Mouse (Mus musculus) splenic B cell, adult 2 months (primary cell): ENCODE measurements around the gene Dnal1.

ENCODE experiments used
- DNase-seq: peaks from one replicate; pipeline ENCODE4 v3.0.0-alpha.2; 2011; ENCODE audit warnings: low read depth, low spot score
- H3K27me3 ChIP-seq: 2 replicates; pipeline ENCODE4 v1.6.1; 2012; ENCODE audit warnings: mild to moderate bottlenecking, low read length, moderate library complexity, mixed read lengths; ENCODE audit not compliant: control insufficient read depth, poor library complexity, insufficient read depth, severe bottlenecking
- H3K36me3 ChIP-seq: 2 replicates; pipeline ENCODE4 v1.6.1; 2012; ENCODE audit warnings: mild to moderate bottlenecking, low read length, moderate library complexity, mixed read lengths; ENCODE audit not compliant: control insufficient read depth, poor library complexity, insufficient read depth, severe bottlenecking

Dnal1 gene

DNA sequence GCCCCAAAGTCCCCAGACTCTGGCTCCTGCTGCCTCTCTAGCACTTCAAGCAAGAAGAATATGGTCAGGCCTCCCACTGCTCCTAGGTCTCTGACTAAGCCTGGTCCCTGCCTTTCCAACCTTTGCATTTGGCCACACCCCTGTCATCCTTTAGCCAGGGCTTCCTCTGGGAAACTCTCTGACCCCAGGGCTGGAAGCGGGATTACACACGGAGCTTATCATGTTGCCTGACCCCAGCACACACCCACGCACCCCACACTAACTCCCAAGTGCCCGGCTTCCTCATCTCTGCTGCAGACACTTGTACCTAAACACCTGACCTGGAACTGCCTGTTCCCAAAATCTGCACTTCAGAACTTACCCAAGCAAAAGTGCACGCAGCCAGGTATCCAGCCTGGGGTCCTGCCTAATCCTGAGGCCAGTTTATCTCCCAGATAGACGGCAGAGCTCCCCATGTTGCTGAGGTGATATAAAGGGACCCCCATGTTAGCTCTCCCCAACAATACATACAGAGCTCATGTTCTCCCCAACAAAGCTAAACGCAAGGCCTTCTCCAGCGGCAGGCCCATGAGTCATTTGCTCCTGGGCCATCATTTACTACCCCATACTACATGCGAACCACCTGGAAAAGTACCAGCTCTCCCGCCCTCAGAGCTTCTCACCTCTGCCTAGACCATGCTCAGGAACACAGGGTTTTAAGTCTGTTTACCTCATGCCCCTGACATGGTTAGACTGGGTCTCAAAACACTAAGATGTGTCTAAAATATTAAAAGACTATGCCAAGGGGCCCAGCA is 64.7 kb downstream of the Dnal1 start:
- Histone ChIP-seq H3K27me3 (no peaks in the 10 kb centered on the region), H3K36me3 (peaks cover 2% of the 10 kb centered on the region; the same call in 1 of the 2 replicates)
- DNase-seq, result no peak

DNA sequence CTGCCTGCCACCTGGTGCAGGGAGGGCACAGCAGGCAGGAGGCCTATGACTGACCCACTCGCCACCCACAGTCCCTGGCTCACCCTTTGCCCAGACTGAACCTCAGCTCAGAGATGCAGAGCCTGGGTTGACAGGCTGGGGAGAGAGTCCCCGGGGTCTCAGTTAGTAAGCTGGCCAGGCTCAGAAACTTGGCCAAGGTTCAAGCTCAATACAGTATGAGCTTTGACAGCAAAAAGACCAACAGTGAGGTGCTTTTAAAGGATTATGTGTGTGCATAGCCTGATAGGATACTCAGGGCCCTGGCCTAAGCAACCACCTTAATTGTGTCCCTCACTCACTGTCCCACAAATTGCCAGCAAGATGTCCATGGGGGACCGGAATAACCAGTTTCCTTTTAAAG is 65.9 kb downstream of the Dnal1 start:
- Histone ChIP-seq H3K27me3 (no peaks in the 10 kb centered on the region), H3K36me3 (peaks cover 2% of the 10 kb centered on the region; the same call in 1 of the 2 replicates)
- no peak for DNase-seq

DNA sequence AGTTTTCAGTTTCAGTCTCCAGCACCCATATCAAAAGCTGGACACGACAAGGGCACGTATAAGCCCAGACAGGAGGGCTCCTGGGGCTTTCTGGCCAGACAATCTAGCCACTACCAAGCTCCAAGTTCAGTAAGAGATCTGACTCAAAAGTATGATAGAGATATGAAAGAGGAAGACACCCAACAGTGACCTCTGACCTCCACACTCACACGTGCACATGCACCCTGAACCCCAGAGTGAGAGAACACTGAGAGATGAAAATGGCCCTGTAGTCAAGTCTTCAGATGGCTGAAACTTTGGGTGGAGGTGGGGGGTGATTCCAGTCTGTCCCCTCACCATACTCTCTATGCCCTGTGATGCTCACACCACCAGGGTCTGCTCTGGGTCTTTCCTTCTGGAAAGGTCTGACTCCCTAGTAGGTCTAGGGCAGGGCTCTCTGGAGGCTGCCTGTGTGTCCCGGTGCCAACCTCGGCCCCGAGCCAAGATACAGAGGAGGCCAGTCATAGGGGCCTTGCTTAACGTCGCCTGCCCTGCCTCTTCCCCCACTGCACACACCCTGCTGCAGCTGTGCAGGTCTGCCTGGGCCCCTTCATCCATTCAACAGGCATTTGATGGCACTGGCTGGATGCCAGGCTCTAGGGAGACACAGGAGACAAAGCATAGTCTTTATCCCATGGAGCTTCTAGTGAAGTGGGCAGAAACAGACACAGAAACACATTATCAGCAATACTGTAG is 66.7 kb downstream of the Dnal1 start:
- Histone ChIP-seq H3K36me3 (peaks cover 2% of the 10 kb centered on the region; the same call in 1 of the 2 replicates), H3K27me3 (no peaks in the 10 kb centered on the region)
- DNase-seq, result peak; percentile 62

DNA sequence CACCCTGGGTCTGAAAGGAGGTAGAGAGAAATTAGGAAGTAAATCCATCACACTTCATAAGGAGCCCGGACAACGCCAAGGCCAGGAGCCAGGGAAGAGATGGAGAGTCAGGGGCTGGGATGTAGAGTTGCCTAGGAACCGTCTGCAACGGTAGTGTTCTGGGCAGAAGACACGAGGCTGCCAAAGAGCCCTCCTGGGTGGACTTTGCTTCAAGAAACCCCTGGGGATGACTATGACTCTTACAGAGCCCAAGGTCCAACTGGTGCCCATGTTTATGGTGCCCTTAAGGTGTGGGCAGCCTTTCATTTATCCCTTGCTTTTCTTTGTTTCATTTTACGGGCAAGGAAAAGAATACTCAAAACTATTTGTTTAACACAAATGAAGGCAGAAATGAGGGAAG is 67.8 kb downstream of the Dnal1 start:
- no peak for DNase-seq
- peaks cover 6% of the 10 kb centered on the region; the same call in 1 of the 2 replicates for H3K36me3 ChIP-seq
- H3K27me3 ChIP-seq, result no peaks in the 10 kb centered on the region

DNA sequence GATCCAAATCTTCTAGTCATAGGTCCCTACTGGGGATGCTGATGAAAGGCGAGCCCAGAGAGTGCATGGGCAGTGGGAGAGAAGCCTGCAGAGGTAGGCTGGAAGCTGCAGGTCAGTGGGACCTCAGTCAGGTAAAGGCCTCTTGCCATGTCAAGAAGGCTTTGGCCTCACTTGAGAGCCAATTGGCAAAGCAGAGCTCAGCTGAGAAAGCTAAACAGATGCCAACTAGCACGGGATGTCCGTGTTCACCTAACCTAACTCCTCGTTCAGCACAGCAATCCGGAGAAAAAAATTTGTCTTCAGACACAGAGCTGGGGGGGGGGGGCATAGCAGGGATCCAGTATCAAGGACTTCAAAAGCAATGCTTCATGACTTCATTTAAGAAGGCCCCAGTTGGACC is 70.8 kb downstream of the Dnal1 start:
- DNase-seq, result no peak
- H3K27me3 ChIP-seq, result no peaks in the 10 kb centered on the region
- H3K36me3 ChIP-seq, result peaks cover 6% of the 10 kb centered on the region; the same call in 1 of the 2 replicates

DNA sequence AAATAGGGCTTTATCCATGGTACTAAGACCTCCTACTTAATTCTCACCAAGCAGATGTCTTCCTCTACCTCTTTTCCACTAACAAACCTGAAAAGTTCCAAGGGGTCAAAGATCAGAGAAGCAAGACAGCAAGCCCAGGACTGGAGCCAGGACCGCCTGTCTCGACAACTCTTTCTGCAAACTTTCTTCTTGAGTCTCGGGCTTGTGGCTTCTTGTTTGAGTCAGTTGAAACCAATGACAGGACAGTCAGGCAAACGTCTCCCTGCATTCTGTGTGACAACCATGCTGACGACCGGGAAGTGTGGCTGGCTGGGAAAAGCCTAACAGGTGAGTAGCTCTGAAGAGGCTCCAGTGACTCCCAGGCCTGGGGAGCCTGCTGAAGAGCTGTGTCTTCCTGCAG is 71.4 kb downstream of the Dnal1 start:
- Histone ChIP-seq H3K36me3 (peaks cover 6% of the 10 kb centered on the region; the same call in 1 of the 2 replicates), H3K27me3 (no peaks in the 10 kb centered on the region)
- no peak for DNase-seq

DNA sequence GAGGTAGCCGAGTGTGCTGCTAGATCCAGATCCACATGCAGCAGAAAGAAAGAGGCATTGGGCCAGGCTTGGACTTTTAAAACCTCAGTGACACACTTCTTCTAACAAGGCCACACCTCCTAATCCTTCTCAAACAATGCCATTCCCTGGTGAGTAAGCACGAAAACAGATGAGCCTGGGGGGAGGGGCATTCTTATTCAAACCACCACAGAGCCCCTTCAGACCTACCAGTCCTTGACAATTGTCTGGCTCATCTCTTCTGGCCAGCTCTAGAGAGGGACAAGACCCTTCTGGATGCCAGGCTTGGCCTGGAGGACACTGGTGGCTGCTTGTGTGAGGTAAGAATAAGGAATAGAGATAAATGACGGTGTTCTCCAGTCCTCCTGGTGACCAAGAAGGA is 72.4 kb downstream of the Dnal1 start:
- no peaks in the 10 kb centered on the region for H3K27me3 ChIP-seq
- DNase-seq, result no peak
- H3K36me3 ChIP-seq, result peaks cover 6% of the 10 kb centered on the region; the same call in 1 of the 2 replicates

DNA sequence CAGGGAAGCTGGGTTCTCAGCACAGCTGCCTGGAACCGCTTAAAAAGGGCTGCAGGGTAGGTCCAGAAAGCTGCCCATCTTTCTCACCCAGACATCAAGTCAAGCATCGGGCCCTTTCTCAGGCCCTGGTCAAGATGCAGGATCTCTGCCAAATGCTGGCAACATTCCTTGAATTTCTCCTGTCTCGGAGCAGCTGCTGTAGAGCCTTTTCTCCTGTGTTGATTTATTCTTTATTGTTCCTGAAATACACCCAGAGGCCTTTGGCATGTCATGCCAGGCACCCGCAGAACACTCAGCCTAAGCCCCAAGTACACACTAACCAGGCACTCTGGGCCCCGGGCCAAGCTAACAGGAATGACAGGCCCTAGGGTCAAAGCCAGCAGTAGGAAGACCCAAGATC is 72.8 kb downstream of the Dnal1 start:
- Histone ChIP-seq H3K27me3 (no peaks in the 10 kb centered on the region), H3K36me3 (0 out of 2 replicates have a peak, but pooled peaks cover 5% of the 10 kb centered on the region)
- no peak for DNase-seq

DNA sequence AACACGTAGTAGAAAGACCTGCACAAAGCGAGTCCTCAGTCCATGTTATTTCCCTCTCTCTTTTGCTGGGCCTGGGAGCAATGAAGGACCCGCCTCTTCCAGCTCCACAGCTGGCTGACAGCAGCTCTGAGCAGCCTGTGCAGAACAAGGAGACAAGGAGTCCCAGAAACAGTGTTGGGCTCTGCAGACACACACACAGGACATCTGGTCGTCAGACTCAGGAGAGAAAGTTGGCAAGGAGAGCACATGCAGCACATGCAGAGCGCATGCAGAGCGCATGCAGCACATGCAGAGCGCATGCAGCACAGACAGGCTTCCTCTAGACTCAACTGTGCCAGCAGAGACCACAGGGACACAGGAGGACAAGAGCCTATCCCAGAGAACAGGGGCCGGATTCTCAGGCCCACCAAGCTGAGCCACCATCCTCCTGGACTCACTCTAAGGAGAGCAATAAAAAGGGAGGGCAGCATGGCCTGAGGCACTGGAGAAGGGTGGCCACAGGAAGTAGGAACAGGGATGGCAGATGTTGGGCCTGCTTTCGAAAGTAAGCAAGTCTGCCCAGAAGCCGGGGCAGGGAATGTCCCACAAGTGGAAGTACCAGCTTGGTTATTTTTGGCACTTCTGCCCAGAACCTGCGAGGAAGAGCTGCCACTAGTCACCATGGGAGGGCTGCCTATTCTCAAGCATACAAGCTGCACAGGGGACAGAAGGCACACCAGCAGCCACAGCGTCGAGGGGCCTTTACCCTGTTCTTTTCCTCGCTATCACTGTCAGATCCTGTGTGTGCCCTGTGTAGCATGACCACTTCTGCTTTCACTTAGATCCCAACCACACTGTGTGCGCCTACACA is 73.8 kb downstream of the Dnal1 start:
- no peaks in the 10 kb centered on the region; the same call in 1 of the 2 replicates for H3K27me3 ChIP-seq
- peak; percentile 89 for DNase-seq
- 0 out of 2 replicates have a peak, but pooled peaks cover 5% of the 10 kb centered on the region for H3K36me3 ChIP-seq

DNA sequence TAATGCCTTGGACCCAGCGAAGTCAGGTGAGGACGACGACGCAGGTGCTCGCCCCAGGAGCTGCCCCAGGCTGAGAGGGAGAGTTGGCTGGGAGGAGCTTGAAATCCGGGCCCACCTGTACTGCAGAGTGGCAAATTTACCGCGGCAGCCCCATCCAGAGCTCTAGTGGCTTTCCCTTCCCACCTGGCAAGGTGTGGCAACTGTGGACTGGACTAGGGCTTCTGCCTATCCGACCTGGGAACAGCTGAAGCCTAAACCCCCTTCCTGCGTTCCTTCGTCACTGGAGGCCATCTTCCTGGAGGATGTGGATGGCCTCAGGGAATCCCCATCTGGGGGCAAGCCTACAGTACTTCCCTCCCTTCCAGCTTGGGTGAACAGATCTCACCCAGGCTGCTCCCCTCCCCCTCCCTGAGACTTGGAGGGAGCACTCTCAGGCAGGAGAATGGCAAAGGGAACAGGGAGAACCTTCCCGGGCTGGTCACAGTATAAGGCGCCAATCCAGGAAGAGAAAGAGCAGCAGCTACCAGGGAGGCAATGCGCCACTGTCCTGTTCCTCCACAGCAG is 74.8 kb downstream of the Dnal1 start:
- no peak for DNase-seq
- H3K27me3 ChIP-seq, result no peaks in the 10 kb centered on the region; the same call in 1 of the 2 replicates
- 0 out of 2 replicates have a peak, but pooled peaks cover 5% of the 10 kb centered on the region for H3K36me3 ChIP-seq

DNA sequence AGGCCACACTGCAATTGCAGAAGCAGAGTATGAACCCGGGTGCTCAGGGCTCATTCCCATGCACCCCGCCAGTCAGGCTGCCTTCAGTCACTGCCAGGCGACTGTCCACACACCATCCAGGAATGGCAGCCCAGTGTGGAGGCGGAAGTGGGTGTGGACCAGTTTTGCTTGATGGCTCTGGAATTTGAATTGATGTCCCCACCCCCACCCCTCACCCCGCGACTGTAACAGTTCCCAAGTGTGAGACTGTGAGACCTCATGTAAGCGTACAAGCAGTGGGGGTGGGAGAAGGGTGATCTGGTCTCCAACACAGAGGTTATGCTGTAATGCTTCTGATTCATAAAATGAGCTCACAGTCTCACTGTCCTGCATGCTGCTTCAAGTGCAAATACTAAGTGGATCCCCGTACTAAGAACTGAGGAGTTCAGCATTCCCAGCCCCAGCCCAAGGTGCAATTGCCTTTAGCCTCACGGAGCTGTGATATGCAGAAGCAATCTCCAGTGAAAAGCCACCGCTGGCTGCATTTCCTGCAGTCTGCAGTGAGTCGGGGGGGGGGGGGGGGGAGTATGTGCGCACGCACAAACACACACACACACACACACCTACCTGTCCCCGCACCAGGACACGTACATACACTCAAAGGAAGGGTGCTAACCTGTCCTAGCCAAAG is 76.1 kb downstream of the Dnal1 start:
- H3K36me3 ChIP-seq, result 0 out of 2 replicates have a peak, but pooled peaks cover 5% of the 10 kb centered on the region
- no peaks in the 10 kb centered on the region; the same call in 1 of the 2 replicates for H3K27me3 ChIP-seq
- DNase-seq, result no peak

DNA sequence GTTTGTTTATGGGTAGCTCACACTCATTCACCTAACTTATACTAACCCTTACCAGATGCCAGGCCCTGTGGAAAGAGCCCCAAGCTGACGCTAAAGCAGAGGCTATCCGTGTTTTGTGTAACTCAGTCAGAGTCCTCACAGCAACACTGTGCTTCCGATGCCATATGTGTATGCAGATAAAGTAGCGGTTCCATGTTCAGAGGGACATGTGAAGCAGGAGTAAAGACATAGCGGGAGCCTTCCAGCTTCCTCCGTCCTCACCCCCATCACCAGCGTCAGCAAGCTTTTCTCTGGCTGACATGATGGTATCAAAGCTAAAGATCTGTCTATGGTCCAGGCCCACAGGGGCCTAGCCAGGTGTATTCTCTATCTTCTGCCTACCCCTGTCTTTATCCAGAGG is 77.0 kb downstream of the Dnal1 start:
- no peak for DNase-seq
- Histone ChIP-seq H3K27me3 (no peaks in the 10 kb centered on the region; the same call in 1 of the 2 replicates), H3K36me3 (0 out of 2 replicates have a peak, but pooled peaks cover 4% of the 10 kb centered on the region)

DNA sequence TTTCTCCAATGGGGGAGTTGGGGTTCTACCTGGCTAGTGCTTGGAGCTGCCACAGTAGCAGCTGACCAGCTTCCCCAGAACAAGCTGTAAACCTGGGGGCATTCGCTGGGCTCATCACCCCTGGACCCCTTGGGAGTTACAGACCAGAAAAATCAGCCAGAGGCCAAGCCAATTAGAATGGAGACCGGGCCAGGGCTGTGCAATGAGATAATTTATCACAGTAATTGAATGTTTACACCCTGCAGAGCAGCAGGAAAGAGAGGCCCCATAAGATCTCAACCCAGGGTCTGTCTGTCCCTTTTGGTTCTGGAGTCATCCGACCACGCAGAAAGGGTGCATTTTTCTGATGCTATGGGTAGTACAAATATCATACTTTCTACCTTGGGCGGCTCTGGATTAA is 77.6 kb downstream of the Dnal1 start:
- DNase-seq, result no peak
- Histone ChIP-seq H3K36me3 (0 out of 2 replicates have a peak, but pooled peaks cover under 1% of the 10 kb centered on the region), H3K27me3 (no peaks in the 10 kb centered on the region; the same call in 1 of the 2 replicates)
